Mouse (Mus musculus) embryonic fibroblast, embryonic 13.5 days (primary cell): ENCODE results near the gene Tmpo.

Experiments
- CTCF ChIP-seq: IDR thresholded peaks from 2 replicates; pipeline ENCODE4 v1.5.1; 2011; ENCODE audit warnings: mild to moderate bottlenecking, control low read depth, low read length, moderate library complexity, borderline replicate concordance; ENCODE audit not compliant: insufficient read depth
- POLR2A ChIP-seq: IDR thresholded peaks from 2 replicates; pipeline ENCODE4 v1.6.1; 2011; ENCODE audit warnings: low read depth, mild to moderate bottlenecking, control low read depth, low read length, moderate library complexity

DNA sequence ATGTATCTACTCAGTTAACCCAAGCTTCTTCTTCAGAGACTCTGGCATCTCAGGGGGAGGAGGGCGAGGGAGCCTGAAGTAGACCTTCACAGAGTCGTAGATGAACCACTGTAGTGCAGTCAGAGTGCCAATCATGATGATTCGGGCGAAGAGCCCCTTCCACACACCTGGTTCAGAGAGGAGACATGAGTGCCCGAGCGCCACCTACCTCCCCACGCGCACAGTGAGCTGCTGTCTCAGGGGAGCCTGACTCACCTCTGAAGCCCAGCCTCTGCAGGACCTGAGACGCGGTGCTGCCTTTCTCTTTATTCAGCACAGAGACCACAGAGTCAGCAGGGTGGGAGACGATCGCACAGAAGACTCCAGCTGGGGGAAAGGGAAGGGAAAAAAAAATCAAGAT lies 64.2 kb downstream of the Tmpo start:
- TF ChIP-seq POLR2A (no peak), CTCF (no peak)
